Mouse (Mus musculus) heart, postnatal 0 days (tissue): ENCODE results near the gene C1ql2.

ENCODE experiments used
- CTCF ChIP-seq: IDR thresholded peaks from 2 replicates; pipeline ENCODE4 v1.5.1; 2016; ENCODE audit warnings: antibody characterized with exemption, control low read depth, low read depth
- EP300 ChIP-seq: IDR thresholded peaks from 2 replicates; pipeline ENCODE4 v1.6.1; 2016; ENCODE audit warnings: antibody characterized with exemption, low read depth

DNA sequence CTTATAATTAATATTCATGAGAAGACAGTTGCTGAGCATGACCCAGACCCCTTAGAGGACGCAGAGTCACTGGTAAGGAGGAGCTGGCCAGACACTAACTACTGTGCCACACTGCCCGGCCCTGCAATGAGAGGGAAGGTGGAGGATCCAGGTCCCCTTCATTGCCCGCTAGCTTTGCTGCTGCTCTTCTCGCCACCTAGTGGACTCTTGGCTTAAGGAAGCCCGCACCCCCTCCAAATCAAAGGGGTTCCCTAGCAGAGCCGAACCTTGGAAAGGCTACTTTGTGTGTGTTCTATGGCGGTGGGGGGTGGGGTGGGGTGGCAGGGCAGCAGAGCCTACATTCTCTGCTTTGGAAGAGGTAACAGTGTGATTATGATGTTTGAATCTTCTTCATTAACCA lies 2.4 kb upstream of the C1ql2 start:
- no peak for TF ChIP-seq CTCF
- no peak for TF ChIP-seq EP300
